Mouse (Mus musculus) kidney, adult 2 months (tissue): ENCODE results near the gene Chml.

Source experiments
- CTCF ChIP-seq: fragments of 200-500 bp; conservative IDR thresholded peaks from 2 replicates; pipeline ENCODE4 v1.5.1; 2011; ENCODE audit warnings: low read depth, mild to moderate bottlenecking, control low read depth, low read length, moderate library complexity, mixed read lengths; ENCODE audit not compliant: insufficient read depth, insufficient read length
- POLR2A ChIP-seq: fragments of 200-500 bp; IDR thresholded peaks from one replicate; pipeline ENCODE4 v1.6.1; 2011; ENCODE audit warnings: low read depth, low read length, control low read depth

DNA sequence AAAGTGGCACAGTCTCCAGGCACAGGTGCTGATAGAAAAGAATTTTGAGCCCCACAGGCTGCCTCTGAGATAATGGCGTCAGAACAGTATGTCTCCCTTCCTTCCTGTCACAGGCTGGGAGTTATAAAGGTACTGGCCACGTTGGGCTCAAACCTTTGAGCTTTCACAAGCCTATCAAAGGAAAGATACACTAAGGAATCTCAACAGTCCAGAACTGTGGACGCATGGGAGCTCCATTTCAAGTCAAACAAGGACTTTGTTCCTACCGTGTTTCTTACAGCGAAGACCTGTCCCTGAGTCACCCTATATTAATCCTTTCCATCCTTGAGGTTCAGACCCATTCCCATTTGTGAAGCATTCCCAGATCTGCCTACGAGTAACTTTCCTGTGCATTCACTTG, 15.2 kb downstream of the Chml start:
- no peak for TF ChIP-seq POLR2A
- TF ChIP-seq CTCF = no peak
